Mouse (Mus musculus) left cerebral cortex, postnatal 36 days (tissue): ENCODE data around the gene Med15. TPM values are rescaled to one million over a fixed set of nuclear protein-coding genes. Genes with fewer than 3 reads are reported as not detected.
"Not testable (repeated sequence)": the region's sequence is repeated elsewhere in the genome, so short reads cannot be mapped to it uniquely, and the experiment has no call there.

Experiments used
- DNase-seq, 2 experiments: peaks; one replicate each; pipeline ENCODE4 v3.0.0; 2021 to 2022; ENCODE audit warnings: low spot score in 2 of 2, mixed read lengths in 1 of 2
- intact Hi-C: fragments of 180-260 bp; cut with DNase I; formaldehyde crosslinking; loops from one replicate; pipeline ENCODE4 v1.15.1; 2025
- total RNA-seq, 2 experiments: library from RNA; stranded (reverse); gene quantifications; 2 replicates each; pipeline ENCODE4 v1.2.3; 2021

Gene Med15
- total RNA-seq, 2 experiments from 2014 or later = 63.3 to 90.2 TPM

GRCm38 (mm10) chr16:17734872-17735271 lies 2.2 kb upstream of the Med15 start:
- not testable (repeated sequence) for DNase-seq

GRCm38 (mm10) chr16:17733646-17734045 lies 955 bp upstream of the Med15 start:
- intact Hi-C loops = no loop called here
- no peak for DNase-seq

More at GRCm38 (mm10) chr16:17734872-17735271, 2.2 kb upstream of the Med15 start:
- intact Hi-C loops = not testable (repeated sequence)

- intact Hi-C loops = no loop called here
- DNase-seq = no peak
These were observed 260 bp downstream of the Med15 start for GRCm38 (mm10) chr16:17732431-17732830.

GRCm38 (mm10) chr16:17732021-17732420 lies 670 bp downstream of the Med15 start:
- intact Hi-C loops = no loop called here
- no peak for DNase-seq

- intact Hi-C loops = no loop called here
- no peak for DNase-seq
These were observed 2.7 kb downstream of the Med15 start for GRCm38 (mm10) chr16:17729974-17730373.

GRCm38 (mm10) chr16:17727179-17727861 lies 5.4 kb downstream of the Med15 start:
- intact Hi-C loops = no loop called here
- DNase-seq = no peak

- intact Hi-C loops = loop anchor here (5.0 kb wide), 1 partner anchor 77 kb away; the partner anchor contains the start of gene Ccdc74a
- DNase-seq = no peak
These were observed 8.2 kb downstream of the Med15 start for GRCm38 (mm10) chr16:17724448-17724847.

GRCm38 (mm10) chr16:17723325-17723626 lies 9.4 kb downstream of the Med15 start:
- DNase-seq = no peak
- intact Hi-C loops = loop anchor here (5.0 kb wide), 1 partner anchor 76 kb away; the partner anchor contains the start of gene Ccdc74a

- intact Hi-C loops = loop anchor here (5.0 kb wide), 1 partner anchor 75 kb away; the partner anchor contains the start of gene Ccdc74a
- peak; percentile 88 to 89 for DNase-seq
These were observed 10.0 kb downstream of the Med15 start for GRCm38 (mm10) chr16:17722461-17723324.

- peak in 1 of 2 experiments; percentile 15 for DNase-seq
- intact Hi-C loops = loop anchor here (5.0 kb wide), 1 partner anchor 75 kb away; the partner anchor contains the start of gene Ccdc74a
These were observed 10.8 kb downstream of the Med15 start for GRCm38 (mm10) chr16:17721822-17722460.

GRCm38 (mm10) chr16:17721114-17721808 lies 11.4 kb downstream of the Med15 start:
- intact Hi-C loops = loop anchor here (5.0 kb wide), 1 partner anchor 74 kb away; the partner anchor contains the start of gene Ccdc74a
- no peak for DNase-seq

GRCm38 (mm10) chr16:17717791-17718190 lies 14.9 kb downstream of the Med15 start:
- intact Hi-C loops = no loop called here

GRCm38 (mm10) chr16:17707541-17707940 lies 25.1 kb downstream of the Med15 start:
- no peak for DNase-seq
- intact Hi-C loops = no loop called here

More at GRCm38 (mm10) chr16:17717791-17718190, 14.9 kb downstream of the Med15 start:
- DNase-seq = no peak

- intact Hi-C loops = no loop called here
- no peak for DNase-seq
These were observed 31.7 kb downstream of the Med15 start for GRCm38 (mm10) chr16:17701043-17701405.

GRCm38 (mm10) chr16:17700386-17701042 lies 32.2 kb downstream of the Med15 start:
- intact Hi-C loops = no loop called here

GRCm38 (mm10) chr16:17694860-17695259 lies 37.8 kb downstream of the Med15 start:
- intact Hi-C loops = no loop called here
- DNase-seq = no peak

More at GRCm38 (mm10) chr16:17700386-17701042, 32.2 kb downstream of the Med15 start:
- no peak for DNase-seq

GRCm38 (mm10) chr16:17669886-17670285 lies 62.8 kb downstream of the Med15 start:
- intact Hi-C loops = no loop called here
- DNase-seq = no peak

- intact Hi-C loops = no loop called here
- DNase-seq = no peak
These were observed 67.1 kb downstream of the Med15 start for GRCm38 (mm10) chr16:17665568-17665967.
